Mouse (Mus musculus) heart, adult 2 months (tissue): ENCODE data around the gene Rnf216.

Experiments used
- CTCF ChIP-seq: fragments of 200-600 bp; IDR thresholded peaks from 2 replicates; pipeline ENCODE4 v1.8.1; 2022; ENCODE audit warnings: antibody characterized with exemption, mild to moderate bottlenecking, moderate library complexity
- POLR2A ChIP-seq: fragments of 200-500 bp; IDR thresholded peaks from 2 replicates; pipeline ENCODE4 v1.6.1; 2011; ENCODE audit warnings: mild to moderate bottlenecking, low read depth, low read length, control low read depth; ENCODE audit not compliant: insufficient read depth

DNA sequence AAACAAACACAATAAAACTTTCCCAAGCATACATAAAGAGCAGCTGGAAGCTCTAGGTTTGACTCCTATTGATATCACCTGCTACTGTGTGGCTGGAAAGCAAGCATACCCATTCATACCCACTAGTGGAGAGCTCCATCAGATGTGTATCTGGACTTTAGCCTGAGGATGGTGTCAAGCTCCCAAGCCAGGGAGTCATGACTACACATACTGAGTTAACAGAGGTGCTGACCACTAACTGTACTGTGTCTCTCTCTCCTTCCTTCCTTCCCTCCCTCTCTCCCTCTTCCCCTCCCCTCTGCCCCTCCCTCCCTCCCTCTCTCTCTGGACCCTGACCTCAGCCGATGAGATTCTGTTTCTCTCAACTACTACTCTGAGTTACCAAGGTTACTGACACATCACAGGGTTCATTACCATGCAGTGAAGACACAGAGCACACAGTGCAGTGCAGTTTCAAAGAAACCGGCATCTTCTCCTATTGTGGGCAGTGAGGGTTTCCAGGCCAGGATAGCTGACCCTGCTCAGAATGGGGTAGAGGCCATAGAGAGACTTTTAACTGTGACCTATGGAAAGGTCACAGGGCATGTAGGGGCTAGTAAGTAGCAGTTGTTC lies 51.9 kb downstream of the Rnf216 start:
- no peak for TF ChIP-seq CTCF
- no peak for TF ChIP-seq POLR2A
